Mouse (Mus musculus) ES-Bruce4 (cell line): Measurements from ENCODE around the gene Rerg.

ENCODE experiments used
- CTCF ChIP-seq: IDR thresholded peaks from one replicate; pipeline ENCODE4 v1.8.1; 2011; ENCODE audit warnings: low read depth, low read length
- POLR2A ChIP-seq: IDR thresholded peaks from one replicate; pipeline ENCODE4 v1.8.1; 2011; ENCODE audit warnings: low read length; ENCODE audit not compliant: insufficient read depth

- TF ChIP-seq CTCF: no peak
- no peak for TF ChIP-seq POLR2A
Measured at GRCm38 (mm10) chr6:137163061-137163460, 7.2 kb downstream of the Rerg start.
